Mouse (Mus musculus): ENCODE measurements around the gene H2afj.

The H2afj gene

GRCm38 (mm10) chr6:136847267-136847666 is 39.2 kb downstream of the H2afj start:
- no peak for DNase-seq (ENCODE audit: low spot score in 2 of 2)

DNA sequence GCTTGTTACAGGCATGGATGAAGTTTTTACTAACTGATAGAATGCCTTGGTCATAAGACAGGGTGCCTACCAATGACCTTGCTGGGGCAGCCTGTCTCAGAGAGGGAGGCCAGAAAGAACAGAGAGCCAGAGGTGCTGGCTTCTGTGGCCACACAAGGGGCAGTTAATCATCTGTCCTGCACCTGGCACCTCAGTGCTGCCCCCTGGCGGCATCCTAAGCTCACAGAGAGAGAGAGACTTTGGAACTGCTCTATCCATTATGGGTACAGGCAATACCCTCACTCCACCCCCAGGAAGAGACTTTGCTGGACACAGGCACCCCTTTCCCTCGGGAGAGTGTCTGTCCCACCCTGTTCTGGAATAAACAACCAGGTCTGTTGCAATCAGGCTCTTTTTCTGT is 39.7 kb downstream of the H2afj start:
- DNase-seq (ENCODE audit: low spot score in 2 of 2) = peak; percentile 61 to 76

DNA sequence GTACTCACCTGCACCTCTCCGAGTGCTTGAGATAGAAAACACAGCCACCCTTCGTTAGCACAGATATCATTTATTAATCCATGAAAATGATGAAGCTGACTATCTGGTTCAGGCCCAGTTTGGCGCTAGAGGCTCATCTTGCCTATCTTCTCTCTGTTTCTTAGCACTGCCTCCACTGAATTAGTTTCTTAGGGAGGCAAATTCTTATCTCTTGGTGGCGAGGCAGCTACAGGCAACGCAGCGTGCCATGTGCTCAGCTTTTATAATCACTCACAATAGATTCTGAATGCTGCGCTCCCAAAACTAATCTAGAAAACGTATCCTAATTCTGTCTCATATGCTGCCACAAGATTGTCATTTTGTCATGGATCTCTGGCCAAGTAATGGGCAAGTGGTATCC is 40.4 kb downstream of the H2afj start:
- no peak for DNase-seq (ENCODE audit: low spot score in 2 of 2)

GRCm38 (mm10) chr6:136848971-136849370 is 40.9 kb downstream of the H2afj start:
- no peak for DNase-seq (ENCODE audit: low spot score in 2 of 2)

GRCm38 (mm10) chr6:136850267-136850666 is 42.2 kb downstream of the H2afj start:
- no peak for DNase-seq (ENCODE audit: low spot score in 2 of 2)

- DNase-seq (ENCODE audit: low spot score in 2 of 2) = no peak
Observed at GRCm38 (mm10) chr6:136852348-136852747, 44.3 kb downstream of the H2afj start.

- DNase-seq (ENCODE audit: low spot score in 2 of 2) = no peak
Observed at GRCm38 (mm10) chr6:136852762-136853161, 44.7 kb downstream of the H2afj start.

- no peak for DNase-seq (ENCODE audit: low spot score in 2 of 2)
Observed at GRCm38 (mm10) chr6:136854361-136854781, 46.3 kb downstream of the H2afj start.

DNA sequence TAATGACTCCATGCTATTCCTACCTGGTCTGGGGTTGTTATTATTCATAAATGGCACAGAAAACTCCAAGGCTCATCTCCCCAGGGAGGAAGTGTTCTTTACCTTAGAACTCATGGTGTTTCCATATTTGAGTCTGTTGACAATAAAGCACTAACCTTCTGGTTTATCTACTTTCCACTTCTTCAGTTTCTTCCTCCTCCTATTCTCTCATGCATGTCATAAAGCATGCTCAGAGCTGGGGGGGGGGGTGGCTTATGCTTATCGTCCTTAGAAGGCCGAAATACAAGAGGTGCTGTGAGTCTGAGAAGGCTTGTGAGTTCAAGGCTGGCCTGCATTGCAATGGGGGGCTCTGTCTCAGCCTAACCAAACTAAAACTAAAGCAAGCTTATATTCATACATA is 47.1 kb downstream of the H2afj start:
- DNase-seq (ENCODE audit: low spot score in 2 of 2) = no peak

DNA sequence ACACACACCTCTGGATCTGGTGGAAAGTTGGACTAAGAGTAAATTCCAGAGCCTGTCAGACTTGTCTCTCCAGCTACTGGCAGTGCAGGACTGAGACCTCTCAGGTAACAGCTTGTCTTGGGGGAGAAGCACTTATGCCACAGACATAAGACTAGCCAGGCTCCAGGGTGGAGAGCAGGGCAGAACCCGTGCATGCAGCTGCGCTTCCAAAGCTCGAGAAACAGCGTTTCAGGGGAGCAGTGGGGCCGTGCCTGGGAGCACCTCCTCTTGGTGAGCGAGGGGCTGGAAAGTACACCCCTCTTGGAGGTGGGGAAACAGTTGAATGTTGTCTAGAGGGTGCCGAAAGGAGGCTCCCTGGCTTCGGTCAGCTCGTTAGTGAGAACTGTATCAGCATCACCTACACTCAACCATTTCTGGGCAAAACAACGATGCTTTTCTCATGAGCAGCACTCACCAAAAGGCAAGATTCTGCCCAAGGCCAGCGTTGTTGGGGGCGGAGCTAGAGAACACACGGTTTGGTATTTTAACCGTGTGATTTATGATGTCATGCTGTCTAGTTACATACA is 48.1 kb downstream of the H2afj start:
- peak in 1 of 2 experiments; percentile 17 for DNase-seq (ENCODE audit: low spot score in 2 of 2)

DNA sequence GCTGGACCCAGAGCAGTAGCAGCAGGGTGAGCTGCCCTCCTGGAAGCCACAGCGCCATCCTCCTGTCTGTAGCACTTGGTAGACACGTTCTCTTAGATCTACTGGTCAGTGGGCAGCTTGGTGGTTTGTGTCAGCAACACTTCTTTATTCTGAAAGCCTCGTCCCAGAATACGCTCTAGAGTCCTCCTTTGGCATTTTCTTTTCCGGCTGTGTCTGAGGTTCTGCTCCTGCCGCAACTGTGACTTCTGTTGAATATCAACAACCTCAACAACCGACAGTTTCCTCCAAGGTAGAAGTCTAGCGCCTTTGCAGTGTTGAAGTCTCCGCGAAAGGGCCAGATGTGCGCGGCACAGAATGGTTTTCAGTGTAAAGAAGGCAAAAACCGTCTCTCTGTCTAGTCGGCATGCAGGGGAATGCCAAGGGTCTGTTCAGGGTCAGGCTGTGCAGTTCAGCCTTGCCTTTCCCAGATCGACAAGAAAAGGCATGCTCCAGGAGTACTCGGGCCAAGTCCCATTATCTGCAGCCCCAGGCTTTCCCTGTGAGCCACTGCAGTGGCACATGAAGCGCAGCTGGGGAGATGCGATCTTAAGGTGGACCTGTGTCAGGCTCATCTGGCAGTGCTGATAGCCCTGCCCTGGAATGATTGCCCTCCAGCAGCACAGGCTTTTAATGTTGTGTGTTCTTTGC is 49.3 kb downstream of the H2afj start, which contains the start of gene Art4:
Gene Art4, minus strand, starts transcription at position 548 of the 687 bp plus-strand sequence.
- peak; percentile 59 to 70 for DNase-seq (ENCODE audit: low spot score in 2 of 2)

- DNase-seq (ENCODE audit: low spot score in 2 of 2) = no peak
Observed at GRCm38 (mm10) chr6:136857873-136858260, 49.8 kb downstream of the H2afj start.

GRCm38 (mm10) chr6:136858420-136858819 is 50.4 kb downstream of the H2afj start:
- DNase-seq (ENCODE audit: low spot score in 2 of 2) = no peak
